Mouse (Mus musculus) T-helper 1 cell (primary cell): ENCODE data around the gene Gm128.

ENCODE experiments used
- in situ Hi-C: fragments of 300-600 bp; cut with MboI, MseI; formaldehyde crosslinking; loops from one replicate; pipeline ENCODE4 v1.15.1; 2025; ENCODE audit warnings: high pct_unique_total_duplicates

The Gm128 gene

GRCm38 (mm10) chr3:95241498-95241897, at the start of gene Gm128:
Gm128 (minus strand) TSS chr3:95241598.
- in situ Hi-C loops: no loop called here

DNA sequence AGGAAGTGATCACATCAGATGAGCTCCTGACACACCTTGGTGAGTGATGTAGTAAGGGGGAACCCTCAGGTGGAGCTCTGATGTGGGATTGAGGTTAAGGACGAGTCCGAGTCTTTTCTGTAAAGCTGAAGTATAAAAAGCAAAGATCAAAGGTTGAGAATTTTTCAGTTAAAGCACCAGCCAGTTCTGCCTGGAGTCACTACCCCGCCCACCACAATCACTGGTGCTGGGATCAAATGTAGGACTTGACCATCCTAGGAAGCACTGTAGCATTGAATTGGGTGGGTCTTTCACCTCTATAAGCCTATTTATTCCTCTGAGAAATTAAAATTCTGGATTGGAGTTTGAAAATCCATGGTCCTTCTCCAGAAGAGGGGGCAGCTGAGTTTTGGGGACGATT, 49.6 kb upstream of the Gm128 start:
- in situ Hi-C loops: no loop called here

- in situ Hi-C loops: no loop called here
These were observed 48.8 kb upstream of the Gm128 start for GRCm38 (mm10) chr3:95290156-95290555.

DNA sequence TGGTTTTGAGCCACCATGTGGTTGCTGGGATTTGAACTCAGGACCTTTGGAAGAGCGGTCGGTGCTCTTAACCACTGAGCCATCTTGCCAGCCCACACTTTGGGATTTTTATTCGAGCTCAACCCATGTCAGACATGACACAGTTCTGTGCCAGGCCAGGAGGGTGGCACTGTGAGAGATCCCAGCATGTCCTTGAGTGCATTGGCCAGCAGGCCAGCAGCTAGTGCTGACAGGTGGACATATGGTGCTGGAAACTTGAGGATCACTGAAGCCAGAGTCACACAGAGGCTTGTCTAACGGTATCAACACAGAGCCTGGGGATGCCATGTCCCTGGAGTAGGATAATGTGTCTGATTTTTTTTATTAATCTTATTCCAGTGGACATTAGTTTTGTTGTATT, 48.0 kb upstream of the Gm128 start:
- in situ Hi-C loops: no loop called here

GRCm38 (mm10) chr3:95287541-95287940, 46.1 kb upstream of the Gm128 start:
- in situ Hi-C loops: no loop called here

GRCm38 (mm10) chr3:95286510-95286909, 45.1 kb upstream of the Gm128 start:
- in situ Hi-C loops: no loop called here

DNA sequence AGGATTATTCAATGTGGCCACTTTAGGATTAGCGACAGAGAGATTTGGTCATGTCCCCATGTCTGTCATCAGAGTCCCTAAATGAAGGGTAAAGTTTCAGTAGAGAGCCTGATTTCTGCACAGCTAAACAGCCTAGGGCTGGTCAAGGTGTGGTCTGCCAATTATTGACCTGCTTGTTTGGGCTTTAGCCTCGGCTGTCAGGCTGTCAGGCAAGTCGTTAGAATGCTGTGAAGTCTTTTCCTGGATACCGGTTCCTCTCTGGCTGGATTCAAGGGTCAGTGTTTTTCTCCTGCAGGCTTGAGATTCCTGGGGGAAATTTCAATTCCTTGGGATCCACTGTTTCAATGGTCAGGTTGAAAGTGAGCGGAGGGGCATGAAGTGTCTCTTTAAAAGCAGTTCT, 44.6 kb upstream of the Gm128 start:
- in situ Hi-C loops: no loop called here

GRCm38 (mm10) chr3:95285390-95285789, 44.0 kb upstream of the Gm128 start:
- in situ Hi-C loops: no loop called here

DNA sequence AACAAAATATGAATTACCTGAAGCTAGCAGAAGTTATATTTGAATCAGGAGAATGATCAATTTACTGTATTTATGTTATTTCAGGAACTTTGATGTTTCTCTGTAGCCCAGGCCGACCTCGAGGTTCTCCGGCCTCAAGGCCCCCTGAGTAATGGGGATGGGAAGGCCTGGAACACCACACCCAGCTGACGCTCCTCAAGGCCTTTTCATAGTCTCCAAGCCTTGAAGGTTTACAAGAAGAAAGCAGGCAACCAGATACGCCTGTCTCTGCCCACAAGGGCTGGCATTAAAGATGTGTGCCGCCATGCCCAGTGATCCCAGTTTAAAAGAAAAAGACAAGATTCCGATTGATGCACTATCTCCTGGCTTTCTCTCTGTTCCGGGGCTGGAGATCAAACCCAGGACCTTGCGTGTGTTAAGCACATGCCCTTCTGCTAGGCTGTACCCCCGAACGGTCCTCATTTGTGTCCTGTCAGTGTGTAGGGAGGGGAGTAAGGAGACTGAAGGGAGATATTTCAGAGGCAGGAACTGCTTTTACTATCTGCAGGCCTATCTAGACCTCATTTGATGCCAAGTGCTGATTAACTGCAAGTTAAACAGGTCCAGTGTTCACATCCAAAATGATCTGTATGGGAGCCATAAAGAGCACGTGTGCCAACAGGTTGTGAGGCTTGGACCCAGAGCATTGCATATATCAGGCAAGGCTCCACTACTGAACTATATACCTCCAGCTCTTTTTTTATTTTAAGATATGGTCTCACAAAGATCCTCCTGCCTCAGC, 43.3 kb upstream of the Gm128 start:
- in situ Hi-C loops: no loop called here

- in situ Hi-C loops: no loop called here
These were observed 42.7 kb upstream of the Gm128 start for GRCm38 (mm10) chr3:95284062-95284461.

DNA sequence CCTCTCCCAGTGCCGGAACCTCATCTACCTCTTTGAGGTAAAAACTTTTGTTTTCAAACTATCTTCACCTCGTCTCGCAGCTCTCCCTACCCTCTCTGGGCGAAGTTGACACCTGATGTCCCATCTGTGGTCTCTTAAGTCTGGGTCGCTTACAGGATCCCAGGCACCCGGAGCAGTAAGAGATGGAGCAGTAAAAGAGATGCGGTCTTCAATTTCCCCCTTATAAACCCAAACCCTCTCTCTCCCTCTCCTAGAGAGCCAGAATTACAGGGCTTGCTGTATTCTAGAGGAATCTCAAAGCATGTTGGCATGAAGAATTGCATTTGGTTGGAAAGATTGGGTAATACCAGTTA, 42.2 kb upstream of the Gm128 start:
- in situ Hi-C loops: no loop called here

DNA sequence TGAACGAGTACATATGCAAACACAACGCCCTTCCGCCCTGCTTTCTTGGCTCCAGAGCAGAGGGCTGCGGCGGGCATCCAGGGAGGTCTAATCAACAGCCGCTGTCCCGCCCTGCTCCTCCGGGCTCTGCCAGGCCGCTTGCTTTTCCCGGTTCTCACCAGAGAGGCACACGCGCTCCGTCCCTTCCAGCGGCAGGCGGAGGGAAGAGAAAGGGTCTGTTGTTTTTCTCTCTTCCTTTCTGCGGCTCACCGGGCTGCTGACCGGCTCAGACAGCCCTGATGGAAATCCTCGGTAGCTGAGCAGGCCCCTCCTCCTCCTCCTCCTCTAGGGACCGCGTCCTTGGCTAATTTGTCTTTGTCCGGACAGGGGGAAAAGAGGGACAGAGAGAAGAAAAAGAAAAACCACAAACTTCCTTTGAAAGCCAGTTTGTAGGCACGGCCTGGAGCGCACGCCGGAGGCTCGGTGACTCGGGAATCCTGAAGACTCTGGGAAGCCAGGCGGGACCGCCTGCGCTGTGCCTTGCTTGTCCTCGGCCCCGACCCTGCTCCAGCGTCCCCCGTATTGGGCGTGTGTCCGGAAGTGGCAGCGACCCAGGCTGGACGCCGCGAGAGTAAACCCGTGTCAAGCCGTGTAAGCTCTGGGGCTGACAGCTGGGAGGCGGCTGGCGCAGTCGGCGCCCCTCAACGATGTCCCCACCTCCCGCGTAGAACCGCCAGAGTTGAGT, 41.6 kb upstream of the Gm128 start:
- in situ Hi-C loops: no loop called here

DNA sequence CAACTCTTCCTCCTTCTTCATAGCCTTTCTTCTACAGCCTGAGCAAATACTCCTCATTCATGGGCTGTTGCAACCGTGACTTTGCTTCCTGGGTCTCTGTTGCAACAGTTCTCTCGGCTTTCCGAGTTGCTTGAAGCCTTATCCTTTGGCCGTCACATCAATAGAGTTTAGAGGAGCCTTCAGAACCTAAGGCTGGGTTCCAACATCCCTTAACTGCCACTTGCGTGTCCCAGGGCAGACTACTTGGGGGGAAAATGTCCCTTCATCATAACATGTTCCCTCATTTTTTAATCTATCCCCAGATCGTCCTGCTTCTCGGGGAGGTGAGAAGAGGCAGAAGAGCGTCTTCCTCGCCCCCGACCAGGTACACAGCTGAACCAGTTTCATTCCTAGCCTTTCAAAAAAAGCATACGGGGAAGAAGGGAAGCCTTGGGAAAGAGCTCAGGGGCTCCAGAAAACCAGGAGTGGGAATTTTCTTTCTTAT, 41.0 kb upstream of the Gm128 start:
- in situ Hi-C loops: no loop called here

DNA sequence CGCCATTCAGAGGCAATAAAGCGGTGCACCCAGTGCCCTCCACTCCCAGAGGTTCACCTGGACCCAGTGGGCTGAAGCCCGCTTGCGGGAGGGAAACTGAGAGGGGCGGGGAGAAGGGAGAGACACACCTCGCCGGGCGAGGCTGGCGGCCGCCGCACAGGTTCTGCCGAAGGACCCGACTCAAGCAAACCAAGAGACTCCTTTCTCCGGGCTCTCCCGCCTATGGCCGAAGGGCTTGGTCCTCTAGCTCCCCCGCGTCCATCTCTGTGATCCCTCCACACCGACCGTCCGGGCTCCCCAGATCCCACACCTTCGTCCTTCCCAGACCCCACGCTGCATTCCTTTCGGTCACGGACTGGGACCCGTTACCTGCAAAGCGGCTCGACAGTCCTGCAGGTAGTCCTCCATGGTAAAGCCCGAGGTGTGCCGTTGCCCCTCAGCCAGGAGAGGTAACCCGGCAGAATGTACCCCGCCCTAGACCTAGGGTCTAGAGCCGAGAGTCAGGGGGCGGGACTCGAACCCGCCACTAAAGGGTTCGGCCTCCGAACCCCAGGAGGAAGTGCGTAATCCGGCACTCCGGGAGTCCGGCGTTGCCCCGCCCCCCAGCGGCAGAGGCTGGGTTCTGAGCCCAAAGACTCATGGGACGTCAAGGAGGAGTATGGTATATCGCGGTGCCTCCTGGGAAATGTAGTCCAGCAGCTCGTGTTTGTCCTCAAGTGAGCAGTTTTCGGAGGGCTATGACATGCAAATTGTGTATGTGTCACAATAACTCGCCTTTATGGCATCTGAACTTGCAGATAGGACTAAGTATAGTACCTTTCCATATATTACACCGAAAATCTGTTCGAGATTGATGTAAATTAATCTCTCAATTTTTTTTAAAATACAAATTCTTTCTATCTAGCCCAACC, 40.1 kb upstream of the Gm128 start, which contains the start of the genes Mindy1 and Prune1:
Gene Mindy1 (plus strand): TSS at position 130 of the 911 bp plus-strand sequence.
Gene Prune1 (minus strand): TSS at position 861 of the 911 bp plus-strand sequence.
- in situ Hi-C loops: no loop called here

DNA sequence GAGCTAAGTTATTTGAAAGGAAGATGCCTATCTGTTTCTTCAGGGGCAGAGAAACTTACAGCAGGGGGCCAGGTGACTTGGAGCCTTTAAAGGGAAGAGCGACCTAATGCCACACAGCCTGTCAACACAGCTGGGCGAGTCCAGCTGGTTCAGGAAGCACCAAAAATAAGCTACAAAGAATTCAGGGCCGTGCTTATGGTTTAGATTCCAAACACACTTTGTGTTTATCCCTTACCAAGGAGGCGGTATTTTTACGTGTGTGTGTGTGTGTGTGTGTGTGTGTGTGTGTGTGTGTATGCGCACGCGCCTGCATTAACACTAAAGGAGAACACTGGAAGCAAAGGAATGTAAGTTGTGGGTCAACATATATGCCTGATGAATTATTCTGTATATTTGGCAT, 39.3 kb upstream of the Gm128 start:
- in situ Hi-C loops: no loop called here

- in situ Hi-C loops: no loop called here
These were observed 35.8 kb upstream of the Gm128 start for GRCm38 (mm10) chr3:95277149-95277551.

- in situ Hi-C loops: no loop called here
These were observed 35.1 kb upstream of the Gm128 start for GRCm38 (mm10) chr3:95276428-95276934.

- in situ Hi-C loops: no loop called here
These were observed 33.8 kb upstream of the Gm128 start for GRCm38 (mm10) chr3:95275161-95275560.

- in situ Hi-C loops: no loop called here
These were observed 33.1 kb upstream of the Gm128 start for GRCm38 (mm10) chr3:95274453-95274852.

GRCm38 (mm10) chr3:95273471-95273870, 32.1 kb upstream of the Gm128 start:
- in situ Hi-C loops: no loop called here

- in situ Hi-C loops: no loop called here
These were observed 29.5 kb upstream of the Gm128 start for GRCm38 (mm10) chr3:95270766-95271364.
